Mouse (Mus musculus): ENCODE results near the gene Cnn1.

DNA sequence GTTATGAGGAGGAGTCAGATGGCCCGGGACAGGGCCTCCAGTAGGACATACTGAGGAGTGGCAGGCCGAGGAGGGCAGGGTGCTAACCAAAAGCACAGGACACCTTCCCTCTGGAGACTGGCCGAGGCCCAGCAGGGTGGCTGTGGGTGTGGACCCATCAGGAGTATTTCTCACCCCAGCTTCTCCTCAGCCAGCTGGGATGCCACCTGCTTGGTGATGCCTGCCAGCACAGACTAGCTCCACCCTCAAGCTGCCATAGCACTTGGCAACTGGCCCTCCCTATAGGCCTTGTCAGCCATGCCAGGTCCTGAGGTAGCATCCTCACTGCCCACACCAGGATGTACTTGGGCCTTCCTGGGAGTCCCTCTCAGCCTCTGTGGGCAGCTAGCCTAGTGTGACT, 34.7 kb upstream of the Cnn1 start:
- TF ChIP-seq CTCF (IDR thresholded peaks at IDR 0.05; ENCODE audit: low read depth) (no peak), EP300 (IDR thresholded peaks at IDR 0.05; ENCODE audit: low read depth) (no peak)
